Mouse (Mus musculus): ENCODE data around the gene Dysf.

Gene Dysf

DNA sequence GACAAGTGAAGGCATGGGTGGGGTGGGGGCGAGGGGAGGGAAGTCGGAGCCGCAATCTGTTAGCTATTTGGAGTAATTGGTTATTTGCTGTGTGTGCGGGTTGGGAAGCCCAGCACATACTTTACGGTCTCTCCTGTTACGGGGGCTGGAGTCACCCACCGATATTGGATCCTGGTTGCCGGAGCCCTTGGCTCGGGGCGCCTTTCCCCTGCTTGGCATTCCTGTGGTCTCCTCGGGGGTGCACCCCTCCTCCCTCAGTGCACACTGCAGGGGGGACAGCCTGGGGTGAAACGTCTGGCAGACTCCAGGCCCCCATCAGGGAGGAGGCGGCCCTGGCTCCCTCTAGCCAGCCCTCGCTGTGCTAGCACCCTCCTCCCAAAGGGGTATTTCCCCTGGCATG is 159.2 kb downstream of the Dysf start:
- DNase-seq (ENCODE audit: low spot score): no peak

DNA sequence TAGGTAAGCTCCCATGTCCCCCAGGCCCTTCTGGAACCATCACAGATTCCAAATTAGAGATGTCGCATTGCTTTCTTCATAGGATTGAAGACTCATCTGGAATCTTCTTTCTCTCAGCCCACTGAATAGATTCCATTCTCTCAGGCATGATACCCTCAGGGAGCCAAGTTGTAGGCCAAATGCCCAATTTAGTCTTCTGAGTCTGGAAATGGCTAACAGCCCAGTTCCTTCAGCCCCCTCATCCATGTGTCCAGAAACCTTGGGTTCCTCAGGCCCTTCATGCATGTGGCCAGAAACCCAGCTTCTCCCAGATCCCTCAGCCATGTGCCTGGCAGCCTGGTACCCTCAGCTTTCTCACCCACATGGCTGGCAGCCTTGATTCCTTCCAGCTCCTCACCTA is 160.2 kb downstream of the Dysf start:
- no peak for DNase-seq (ENCODE audit: low spot score)

- DNase-seq (ENCODE audit: low spot score): no peak
Measured at GRCm38 (mm10) chr6:84173626-84174025, 165.2 kb downstream of the Dysf start.

DNA sequence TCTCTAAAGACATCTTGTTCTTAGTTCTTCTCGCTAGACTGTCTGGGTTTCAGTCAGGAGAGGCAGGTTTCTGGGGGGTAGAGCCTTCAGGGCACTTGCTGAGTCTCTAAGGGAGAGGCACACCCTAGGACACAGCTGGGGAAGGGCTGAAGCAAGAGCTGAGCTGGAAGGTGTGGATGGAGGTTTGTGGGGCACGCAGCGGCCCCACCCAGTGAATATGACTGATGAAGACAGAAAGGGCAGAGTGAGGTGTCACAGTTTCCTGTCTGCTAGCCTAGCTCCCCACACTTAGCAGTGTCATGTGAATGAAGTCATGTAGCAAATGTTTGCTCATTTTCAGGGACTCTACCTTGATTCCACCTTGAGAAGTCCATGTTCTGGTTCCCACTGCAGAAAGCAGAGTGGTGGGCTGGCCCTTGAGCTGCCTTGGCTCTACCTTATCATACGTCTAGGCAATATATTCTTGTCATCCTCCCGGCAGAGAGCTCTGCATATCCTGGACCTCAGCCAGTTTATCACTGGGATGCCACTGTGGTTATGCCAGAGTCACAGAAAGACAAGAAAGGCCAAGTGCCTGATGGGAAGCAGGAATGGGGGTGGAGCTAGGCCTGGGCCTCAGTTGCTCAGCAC is 170.5 kb downstream of the Dysf start:
- no peak for DNase-seq (ENCODE audit: low spot score)

DNA sequence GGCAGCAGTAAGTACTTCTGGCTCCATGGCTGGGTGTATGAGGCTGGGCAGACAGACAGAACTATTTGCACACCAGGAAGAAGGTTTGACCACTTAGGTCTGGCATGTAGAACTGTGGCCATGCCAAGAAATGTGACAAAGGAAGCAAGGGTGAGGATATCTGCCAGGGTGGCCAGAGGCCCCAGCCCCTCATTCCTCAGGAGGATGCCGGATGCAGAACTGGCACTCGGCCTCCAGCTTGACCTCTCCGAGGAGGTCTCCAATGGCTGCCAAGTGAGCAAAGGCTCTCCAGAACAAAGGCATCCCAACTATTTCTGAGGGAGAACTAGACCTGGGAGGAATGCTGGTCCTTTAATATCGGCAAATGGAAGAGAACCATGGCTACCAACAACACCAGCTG is 173.1 kb downstream of the Dysf start:
- no peak for DNase-seq (ENCODE audit: low spot score)

DNA sequence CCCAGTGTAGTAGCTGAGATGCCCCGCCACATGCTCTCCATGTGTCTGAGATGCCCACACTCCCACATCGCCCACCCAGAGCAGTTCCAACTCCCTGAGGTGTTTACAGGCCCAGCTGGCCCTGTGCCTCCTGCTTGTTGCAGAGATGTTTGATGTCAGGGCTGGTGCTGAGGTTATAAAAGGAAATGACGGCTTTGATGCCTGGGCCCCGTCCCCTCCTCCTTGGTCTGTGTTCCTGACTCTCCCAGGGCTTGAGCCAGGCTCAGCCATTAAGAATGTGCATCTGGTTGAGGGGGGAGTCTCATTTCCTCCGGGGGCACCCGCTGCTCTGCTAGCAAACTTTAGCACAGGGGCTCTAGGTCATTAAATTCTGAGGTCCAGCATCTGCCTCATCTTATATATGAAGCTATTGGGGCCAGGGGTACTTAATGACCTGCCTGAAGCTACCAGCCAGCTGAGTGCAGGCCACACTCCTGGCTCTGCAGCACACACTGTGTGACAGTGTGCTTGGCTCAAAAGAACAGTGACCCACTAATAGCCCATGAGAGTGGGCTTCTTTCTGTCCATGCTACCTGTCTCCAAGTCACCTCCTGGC is 183.4 kb downstream of the Dysf start:
- no peak for DNase-seq (ENCODE audit: low spot score)

DNA sequence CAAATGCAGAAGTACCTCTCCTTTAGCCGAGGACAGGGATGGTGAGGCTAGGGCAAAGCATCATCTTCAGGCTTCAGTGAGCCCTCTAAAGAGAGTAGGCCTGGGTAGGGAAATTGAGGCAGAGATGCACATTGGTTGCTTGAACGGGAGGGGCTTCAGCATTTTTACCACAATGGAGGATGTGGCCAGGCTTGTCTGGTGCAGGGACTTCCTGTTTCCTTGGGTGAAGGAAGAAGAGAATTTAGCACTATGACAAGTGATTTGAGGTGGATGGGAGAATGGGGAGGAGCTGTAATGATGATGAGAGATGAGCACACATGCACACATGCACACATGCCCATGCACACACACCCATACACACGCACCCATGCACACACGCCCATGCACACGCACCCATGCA is 188.1 kb downstream of the Dysf start:
- no peak for DNase-seq (ENCODE audit: low spot score)

GRCm38 (mm10) chr6:84197811-84198213 is 189.4 kb downstream of the Dysf start:
- no peak for DNase-seq (ENCODE audit: low spot score)

GRCm38 (mm10) chr6:84201721-84202490 is 193.5 kb downstream of the Dysf start:
- no peak for DNase-seq (ENCODE audit: low spot score)

DNA sequence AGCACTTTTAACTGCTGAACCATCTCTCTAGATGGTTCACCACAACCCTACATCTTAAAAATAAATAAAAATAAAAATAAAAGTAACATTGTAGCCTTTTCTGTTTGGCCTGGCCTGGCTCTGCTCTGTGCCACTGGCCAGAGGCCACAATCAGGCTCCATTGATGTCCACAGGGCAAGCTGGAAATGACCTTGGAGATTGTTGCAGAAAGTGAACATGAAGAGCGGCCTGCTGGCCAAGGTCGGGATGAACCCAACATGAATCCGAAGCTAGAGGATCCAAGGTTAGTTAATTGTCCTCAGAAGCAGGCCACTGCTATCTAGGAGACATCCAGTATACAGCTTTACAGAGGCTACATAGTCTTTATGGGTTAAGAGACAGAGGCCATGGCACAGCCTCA is 197.2 kb downstream of the Dysf start:
- DNase-seq (ENCODE audit: low spot score): no peak

DNA sequence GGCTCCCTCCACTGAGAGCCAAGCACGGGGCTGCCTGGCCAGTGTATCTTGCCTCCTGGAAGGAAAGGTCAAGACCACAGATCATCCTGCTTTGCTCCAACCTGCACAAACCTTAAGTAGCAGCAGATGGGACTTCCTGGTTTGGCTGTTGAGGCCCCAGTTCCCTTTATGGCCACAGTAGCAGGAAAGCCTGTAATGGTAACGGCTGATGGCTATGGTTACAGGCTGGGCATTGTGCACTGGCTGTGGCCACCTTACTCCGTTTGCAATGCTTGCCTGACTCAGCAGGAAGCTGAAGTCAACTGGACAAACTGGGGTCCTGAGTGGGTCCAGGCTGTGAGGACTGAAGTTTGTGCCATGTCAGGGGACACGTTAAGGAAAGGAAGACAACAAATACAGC is 200.2 kb downstream of the Dysf start:
- DNase-seq (ENCODE audit: low spot score): no peak

GRCm38 (mm10) chr6:84209736-84210434 is 201.5 kb downstream of the Dysf start:
- no peak for DNase-seq (ENCODE audit: low spot score)

GRCm38 (mm10) chr6:84211473-84211872 is 203.1 kb downstream of the Dysf start:
- no peak for DNase-seq (ENCODE audit: low spot score)

DNA sequence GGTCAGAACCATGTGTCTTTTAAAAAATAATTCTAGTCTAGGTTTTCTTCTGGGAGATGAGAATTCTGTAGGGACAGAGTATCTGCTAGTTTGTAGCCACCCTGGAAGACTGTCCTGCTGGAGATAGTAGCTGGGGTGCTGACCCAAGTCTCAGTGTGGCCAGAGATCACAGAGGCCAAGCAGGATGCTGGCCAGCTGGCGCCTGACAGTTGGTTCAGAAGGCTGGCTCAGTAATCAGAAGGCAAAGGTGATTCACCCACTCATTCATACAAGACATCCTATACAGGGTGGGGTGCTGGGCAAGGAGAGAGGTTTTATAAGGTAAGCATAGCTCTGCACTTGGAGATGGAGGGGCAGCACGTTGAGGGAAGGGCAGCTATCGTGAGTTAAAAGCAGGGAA is 204.7 kb downstream of the Dysf start:
- DNase-seq (ENCODE audit: low spot score): no peak

DNA sequence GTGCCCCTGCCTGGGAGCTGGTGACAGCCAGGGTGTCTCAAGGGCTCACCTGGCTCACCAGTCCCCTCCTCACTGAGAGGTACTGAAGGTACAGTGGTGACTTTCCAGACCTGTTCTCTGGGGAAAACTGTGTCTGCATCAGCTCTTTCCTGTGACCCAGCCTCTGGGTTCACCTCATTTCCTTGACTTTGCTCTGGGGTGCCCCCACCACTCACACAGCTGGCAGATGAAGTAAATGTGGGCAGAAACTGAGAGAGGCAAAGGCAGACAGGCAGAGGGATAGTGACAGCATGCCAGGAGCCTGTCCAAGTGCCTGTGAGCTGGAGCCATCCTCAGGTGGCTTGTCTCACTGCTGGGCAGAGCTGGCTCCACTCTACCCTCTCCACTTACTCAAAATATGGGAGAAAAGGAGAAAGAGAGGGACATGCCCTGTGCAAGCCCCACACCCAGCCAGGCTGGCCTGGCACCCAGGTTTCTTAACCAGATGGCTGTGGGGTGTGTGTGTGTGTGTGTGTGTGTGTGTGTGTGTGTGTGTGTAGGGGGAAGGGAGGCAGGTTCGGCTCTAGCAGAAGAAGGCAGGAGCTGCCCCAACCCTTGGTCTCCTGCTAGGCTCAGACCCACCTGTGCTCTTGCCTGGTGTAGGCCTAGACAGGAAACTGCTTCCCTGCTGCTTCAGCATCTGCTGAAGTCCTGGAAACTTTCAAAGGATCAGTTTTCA is 209.0 kb downstream of the Dysf start:
- no peak for DNase-seq (ENCODE audit: low spot score)

DNA sequence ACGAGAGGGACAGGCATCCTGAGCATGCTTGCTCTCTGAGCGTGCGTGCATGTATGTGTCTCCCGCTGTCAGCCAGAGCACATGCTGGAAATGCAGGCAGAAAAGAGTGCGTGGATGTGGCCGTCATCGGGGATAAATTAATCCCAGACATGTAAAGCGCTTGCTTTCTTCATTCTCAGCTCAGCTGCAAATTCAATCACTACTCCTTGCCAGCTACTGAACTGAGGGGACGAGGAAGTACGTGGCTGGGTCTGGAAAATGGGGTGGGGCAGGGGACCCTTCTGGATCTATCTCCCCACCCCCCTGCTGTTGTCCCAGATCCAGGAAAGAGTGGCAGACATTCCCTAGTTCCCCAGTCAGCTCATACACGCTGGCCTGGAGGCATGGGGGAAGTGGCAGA is 210.7 kb downstream of the Dysf start:
- no peak for DNase-seq (ENCODE audit: low spot score)

DNA sequence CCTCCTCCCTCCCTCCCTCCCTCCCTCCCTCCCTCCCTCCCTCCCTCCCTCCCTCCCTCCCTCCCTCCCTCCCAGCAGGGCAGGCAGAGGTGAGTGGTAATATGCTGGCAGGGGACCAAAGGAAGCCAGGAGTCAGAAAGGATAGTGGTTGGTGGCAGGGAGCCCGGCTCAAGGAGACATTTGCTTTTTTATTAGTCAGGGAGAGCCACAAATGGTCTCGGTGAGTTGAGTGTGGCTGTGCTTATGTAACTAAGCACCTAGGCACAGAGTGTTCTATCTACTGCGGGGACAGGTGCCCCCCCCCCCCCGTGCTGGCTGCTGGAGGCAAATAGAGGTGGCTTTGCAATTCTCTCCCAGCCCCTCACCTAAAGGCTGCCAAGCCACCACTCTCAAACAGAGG is 216.5 kb downstream of the Dysf start:
- no peak for DNase-seq (ENCODE audit: low spot score)

DNA sequence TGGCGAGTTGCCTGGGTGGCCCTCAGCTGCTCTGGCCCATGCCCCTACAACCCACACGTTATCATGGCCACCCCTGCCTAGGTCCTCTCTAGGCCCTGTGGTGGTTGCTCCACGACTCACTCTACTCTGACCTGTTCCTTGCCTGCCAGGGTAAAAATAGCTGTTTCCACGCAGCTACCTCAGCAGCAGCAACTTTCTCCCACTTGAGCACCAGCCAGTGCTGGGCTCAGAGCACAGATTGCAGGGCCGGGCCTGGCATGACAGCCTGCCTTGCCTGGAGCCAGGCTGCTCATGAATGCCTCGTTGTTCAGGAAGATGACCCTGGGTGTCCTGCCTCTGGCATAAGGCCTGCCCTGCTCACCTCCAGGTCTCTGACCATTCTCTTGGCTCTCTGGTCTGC is 217.2 kb downstream of the Dysf start:
- peak; percentile 27 for DNase-seq (ENCODE audit: low spot score)

DNA sequence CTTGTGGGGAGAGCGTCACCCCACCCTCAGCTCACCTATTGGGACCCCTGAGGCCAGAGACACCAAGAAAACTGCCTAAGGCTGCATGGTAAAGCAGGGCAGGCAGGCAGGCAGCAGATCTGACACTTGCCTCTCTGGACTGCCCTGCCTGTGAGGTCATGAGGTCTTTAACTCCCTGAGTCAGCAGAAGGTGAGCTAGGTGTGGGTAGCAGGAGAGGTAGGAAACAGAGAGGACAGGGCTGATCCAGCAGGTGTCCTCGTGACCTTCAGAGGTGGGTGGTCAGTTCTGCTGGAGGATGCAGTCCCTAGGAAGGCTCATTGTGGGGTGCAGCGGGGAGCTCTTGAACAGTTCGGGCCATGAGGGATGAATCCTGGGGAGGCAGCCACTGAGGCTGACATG is 219.8 kb downstream of the Dysf start:
- no peak for DNase-seq (ENCODE audit: low spot score)

GRCm38 (mm10) chr6:84228786-84229185 is 220.4 kb downstream of the Dysf start:
- DNase-seq (ENCODE audit: low spot score): no peak

GRCm38 (mm10) chr6:84229739-84230138 is 221.3 kb downstream of the Dysf start:
- no peak for DNase-seq (ENCODE audit: low spot score)

- no peak for DNase-seq (ENCODE audit: low spot score)
Measured at GRCm38 (mm10) chr6:84231108-84231507, 222.7 kb downstream of the Dysf start.

All from layer of hippocampus, adult 9-10 months (tissue).